Mouse (Mus musculus) lung, embryonic 15.5 days (tissue): ENCODE results near the gene Dntt. TPM values are rescaled to one million over a fixed set of nuclear protein-coding genes. Genes with fewer than 3 reads are reported as not detected.

ENCODE experiments used
- polyA plus RNA-seq: library from polyadenylated mRNA; unstranded; fragments of >200 nt; fragmentation: Nextera tagmentation; extraction: Ambion mirVana; gene quantifications from 2 replicates; pipeline ENCODE4 v1.2.1, GENCODE M21; 2015

The Dntt gene
- polyA plus RNA-seq, 1 experiment from 2014 or later = 0.19 TPM

Other genes starting within 250 kb of the Dntt start
- gene Ccnj, start 198.0 kb upstream of the Dntt start, polyA plus RNA-seq = 15.1 and 15.2 TPM in 2 replicates
- gene Zfp518a, start 134.6 kb upstream of the Dntt start, polyA plus RNA-seq = 10.0 and 10.7 TPM in 2 replicates
- 0.54 and 0.79 TPM in 2 replicates for gene Blnk, start 34.7 kb upstream of the Dntt start, polyA plus RNA-seq
- gene Opalin, start 47.8 kb downstream of the Dntt start, polyA plus RNA-seq = not detected in 2 replicates
- not detected in 2 replicates for gene Tll2, start 177.6 kb downstream of the Dntt start, polyA plus RNA-seq
- 150 and 151 TPM in 2 replicates for gene Tm9sf3, start 234.7 kb downstream of the Dntt start, polyA plus RNA-seq